Mouse (Mus musculus): Measurements from ENCODE around the gene Arhgap19. TPM values are rescaled to one million over a fixed set of nuclear protein-coding genes. Genes with fewer than 3 reads are reported as not detected.

Gene Arhgap19
- polyA plus RNA-seq (2017; shearing (Covaris generic)): 1 to 10 TPM; 6.7 to 7.1 TPM

GRCm38 (mm10) chr19:41801742-41802369 lies at the start of gene Arhgap19:
Gene Arhgap19 (minus strand): TSS chr19:41802047.
- ATAC-seq: peak; percentile 99

GRCm38 (mm10) chr19:41850719-41851543 lies 49.1 kb upstream of the Arhgap19 start:
- ATAC-seq: no peak

DNA sequence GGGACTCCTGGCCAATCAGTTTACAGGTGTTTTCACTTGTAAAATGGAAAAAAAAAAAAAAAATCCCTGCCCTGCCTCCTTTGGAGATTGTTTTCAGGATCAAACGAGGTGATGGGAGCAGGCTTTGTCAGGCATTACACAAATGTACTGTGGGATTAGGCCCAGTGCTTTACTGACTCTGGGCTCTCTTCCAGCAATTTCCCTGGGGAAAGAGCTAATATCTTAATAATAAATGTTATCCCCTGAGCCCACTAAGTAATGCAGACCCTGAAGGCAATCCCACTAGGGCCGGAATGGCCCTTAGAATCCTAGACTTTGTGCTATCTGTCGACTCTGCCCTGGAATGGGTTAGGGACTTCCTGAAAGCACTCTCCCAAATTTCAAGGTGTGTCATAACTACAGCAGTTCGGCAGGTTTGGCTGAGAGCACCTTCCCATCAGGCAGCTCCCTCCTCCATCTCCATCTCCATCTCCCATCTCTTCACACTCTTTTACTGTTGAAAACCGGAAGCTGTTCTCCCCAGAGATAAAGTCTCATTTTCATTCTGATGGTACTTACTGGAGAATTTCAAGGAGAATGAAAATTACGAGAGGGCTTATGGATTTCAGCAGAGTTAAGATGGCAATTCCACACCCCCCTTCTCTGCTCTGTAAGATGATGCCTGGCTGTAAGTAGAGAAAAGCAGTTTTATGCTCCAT lies 48.3 kb upstream of the Arhgap19 start:
- no peak for ATAC-seq

- ATAC-seq: peak; percentile 88
Measured at GRCm38 (mm10) chr19:41847992-41848851, 46.4 kb upstream of the Arhgap19 start, which contains the start of gene Frat2. Gene Frat2 (minus strand): TSS chr19:41848132.

DNA sequence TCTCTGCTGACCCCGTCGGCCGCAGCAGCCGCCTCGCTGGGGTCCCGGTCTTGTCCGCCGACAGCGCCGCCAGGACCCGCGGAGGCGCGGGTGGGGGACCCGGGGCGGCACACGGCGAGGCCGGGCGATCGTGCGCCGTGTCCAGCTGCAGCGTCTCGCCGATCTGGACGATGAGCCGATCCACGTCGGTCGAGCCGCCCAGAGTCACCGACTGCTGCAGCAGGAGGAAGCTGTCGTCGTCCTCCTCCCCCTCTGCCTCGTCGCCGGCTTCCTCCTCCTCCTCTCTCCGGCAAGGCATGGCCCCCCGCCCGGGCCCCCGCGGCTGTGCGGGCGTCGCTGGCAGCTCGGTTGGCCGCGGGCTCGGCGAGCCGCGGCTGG lies 45.8 kb upstream of the Arhgap19 start:
- ATAC-seq: peak; percentile 48

DNA sequence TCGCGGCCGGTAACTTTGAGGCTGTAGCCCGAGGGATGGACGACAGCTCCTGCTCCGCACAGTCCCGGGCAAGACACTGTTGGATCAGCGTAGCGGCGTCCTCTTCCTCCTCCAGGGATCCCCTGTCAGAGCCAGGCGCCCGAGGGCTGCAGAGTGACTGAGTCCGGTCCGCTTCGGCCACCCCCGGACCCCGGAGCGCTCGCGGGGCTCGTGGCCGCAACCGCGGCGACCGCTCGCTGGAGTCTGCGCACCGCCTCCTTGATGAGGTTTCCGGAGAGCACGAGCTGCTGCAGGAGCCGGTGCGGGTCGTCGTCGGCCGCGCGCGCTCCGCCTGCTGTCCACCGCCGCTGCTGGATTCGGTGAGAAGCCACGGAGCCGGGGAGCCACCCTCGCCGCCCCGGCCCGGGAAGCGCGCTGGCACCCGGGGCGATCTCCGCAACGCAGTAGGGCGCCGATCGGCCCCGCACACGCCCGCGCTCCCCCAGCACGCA lies 45.3 kb upstream of the Arhgap19 start:
- no peak for ATAC-seq

DNA sequence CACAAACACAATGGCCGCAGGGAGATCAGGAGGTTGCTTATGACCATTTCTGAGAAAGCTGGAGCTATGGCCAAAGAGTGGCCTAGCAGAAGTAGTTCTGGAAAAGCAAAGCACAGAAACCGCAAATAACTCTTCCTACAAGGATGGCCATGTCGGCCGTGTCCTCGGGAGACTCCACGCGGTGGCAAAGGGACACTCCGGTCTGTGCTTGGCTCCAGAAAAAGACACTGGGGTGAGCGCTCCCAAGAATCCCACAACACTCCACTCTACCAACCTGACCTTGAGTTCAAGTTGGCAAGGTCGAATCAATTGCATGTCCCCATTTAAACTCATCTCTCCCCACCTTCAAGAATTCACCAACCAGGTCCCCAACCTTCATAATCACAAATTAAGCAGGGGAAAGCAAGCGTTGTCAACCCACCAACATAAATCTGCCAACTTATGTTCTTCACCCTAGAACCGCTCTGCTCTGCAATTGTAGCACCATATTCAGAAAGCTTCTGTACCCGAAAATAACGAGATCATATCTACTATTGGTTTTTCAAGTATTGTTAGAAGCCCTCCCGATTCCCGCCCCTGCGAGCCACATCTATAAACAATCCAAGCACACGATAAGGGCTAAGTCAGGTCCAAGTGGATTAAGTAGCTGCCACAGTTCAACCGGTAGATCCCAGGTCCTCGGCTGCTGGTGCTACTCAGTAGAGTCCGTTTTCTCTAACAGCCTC lies 44.7 kb upstream of the Arhgap19 start:
- ATAC-seq: no peak

DNA sequence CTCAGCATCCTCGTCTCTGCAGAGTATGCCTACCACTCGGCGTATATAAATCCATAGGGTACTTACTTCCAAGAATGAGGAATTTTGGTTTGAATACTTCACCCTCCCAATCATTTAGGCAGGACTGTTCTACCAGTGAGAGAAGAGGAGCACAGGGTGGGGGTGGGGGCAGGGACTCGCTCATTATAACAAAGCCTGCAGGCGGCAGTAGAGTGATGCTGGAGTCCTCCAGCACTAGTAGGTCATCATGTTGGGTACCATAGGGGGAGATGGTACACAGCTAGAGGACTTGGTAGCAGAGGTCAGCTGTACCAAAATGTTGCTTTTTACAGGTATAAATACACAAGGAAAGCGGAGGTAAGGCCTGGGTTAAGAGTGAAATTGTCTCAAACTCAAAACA lies 42.5 kb upstream of the Arhgap19 start:
- ATAC-seq: no peak

- ATAC-seq: no peak
Measured at GRCm38 (mm10) chr19:41842706-41843105, 40.9 kb upstream of the Arhgap19 start.

DNA sequence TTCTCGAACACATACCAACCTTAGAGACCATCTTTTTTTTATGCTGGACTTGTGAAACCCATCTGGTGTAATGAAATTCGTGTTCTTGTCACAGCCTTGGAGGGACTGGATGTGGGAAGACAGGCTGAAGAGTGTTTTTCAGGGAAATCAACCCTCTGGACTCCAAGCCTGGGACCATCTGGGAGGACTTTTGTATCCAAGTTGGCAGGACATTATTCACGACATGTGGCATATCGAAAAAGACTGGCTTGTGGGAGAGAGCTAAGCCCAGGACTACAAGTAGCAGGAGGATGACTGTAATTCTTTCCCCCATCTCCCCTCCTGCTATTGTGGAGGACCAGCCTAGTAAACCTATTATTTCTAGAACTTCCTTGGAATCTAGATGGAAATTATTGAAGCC lies 40.3 kb upstream of the Arhgap19 start:
- ATAC-seq: no peak

DNA sequence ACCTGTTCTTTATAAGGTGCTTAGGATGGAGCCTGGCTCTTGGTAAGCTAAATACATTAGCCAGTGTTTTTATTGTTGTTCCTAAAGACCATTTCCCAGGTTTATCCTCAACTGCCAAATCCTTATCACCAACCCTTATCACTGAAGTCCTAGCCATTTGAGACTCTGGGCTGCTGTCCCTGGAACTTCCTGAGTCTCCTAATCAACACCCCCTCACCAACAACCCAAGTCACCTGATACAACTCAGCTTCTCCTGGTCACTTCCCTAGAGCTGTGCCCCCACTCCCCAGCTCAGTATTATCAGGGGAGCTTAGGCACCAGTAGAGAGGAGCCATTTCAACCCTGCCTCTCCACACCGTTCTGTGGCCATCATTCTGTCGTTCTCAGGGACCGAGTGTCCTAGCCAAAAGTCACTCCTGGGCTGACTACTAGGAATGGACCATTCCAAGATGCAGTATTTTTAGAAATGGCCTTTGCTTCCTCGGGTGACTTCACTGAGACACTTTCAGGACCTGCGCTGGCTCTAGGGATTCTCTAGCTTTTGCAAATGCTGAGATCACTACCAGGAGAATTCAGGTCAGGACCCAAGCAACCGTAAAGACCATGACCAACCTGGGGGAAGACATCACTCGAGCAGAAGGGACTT lies 39.4 kb upstream of the Arhgap19 start:
- no peak for ATAC-seq

GRCm38 (mm10) chr19:41839685-41840084 lies 37.8 kb upstream of the Arhgap19 start:
- no peak for ATAC-seq

DNA sequence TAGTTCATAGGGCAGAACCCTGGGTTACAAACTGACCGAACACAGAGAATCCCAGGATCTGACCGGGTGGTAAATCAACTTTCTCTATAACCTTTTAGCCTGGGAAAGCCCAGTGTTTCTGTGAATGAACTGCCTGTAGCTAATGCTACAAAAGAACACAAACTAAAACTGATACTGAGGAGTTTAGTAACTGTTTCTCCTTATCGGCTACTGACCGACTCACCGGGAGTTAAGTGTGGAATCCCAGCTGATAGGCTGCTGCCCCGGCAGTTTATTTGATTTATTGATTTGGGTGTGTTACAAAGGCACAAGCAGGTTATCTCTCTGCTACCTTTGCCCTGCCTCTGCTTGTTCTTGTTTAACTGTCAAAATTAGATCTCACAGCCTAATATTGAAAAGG lies 37.0 kb upstream of the Arhgap19 start:
- ATAC-seq: no peak

DNA sequence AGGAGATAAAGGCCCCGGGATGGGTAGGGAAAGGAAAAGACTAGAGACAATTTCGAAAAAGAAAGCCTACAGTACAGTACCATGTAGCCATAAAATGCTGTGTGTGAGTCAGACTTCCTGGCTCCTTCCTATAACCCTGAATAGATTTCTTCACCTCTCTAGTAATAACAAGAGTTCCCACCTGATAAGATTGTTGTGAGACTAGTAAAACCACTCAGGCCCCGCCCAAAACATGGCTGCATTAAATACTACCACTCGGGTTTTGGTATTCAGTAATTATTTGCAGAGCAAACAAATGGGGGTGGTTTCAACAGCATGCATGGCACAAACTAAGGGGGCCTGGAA lies 36.0 kb upstream of the Arhgap19 start:
- ATAC-seq: no peak

- ATAC-seq: no peak
Measured at GRCm38 (mm10) chr19:41837194-41837916, 35.5 kb upstream of the Arhgap19 start.

- ATAC-seq: no peak
Measured at GRCm38 (mm10) chr19:41836719-41837118, 34.9 kb upstream of the Arhgap19 start.

DNA sequence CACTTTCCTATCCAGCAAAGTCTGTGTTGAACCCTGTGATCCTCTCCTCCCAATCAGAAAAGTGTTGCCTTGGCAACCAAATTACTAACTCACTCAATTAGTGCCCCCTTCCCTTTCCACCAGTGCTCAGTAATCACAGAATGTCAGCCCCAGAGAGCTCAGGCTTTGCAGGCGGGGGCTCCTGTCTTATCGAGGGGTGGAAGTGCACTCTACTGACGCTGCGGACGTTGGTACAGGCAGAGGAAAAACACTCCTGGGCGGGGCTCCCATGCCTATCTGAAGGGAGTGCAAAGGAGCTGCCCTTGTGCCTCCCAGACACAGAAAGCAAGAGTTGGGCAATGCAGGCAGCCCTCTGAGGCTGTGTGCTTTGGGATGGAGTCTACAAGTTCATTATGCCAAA lies 34.0 kb upstream of the Arhgap19 start:
- ATAC-seq: no peak

DNA sequence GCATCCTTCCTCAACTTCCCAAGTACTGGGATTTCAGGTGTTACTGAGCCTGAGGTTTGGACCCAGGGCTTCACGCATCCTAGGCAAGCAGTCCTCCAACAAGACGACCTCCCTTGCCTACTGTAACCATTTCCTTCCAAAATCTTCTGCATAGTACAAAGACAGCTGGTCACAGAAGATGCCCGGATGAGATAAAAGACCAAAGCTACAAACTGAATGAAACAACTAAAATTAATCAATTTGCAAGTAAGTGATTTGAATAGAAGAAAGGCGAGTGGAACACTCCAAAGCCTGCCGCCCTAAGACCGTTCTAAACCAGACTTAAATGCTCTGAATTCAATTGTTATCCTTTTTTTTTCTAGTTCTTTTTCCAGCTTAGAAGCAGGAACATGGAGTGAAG lies 33.6 kb upstream of the Arhgap19 start:
- no peak for ATAC-seq

GRCm38 (mm10) chr19:41832501-41833201 lies 30.8 kb upstream of the Arhgap19 start:
- no peak for ATAC-seq
